Mouse (Mus musculus) erythroblast, embryonic 14.5 days (primary cell): ENCODE results near the gene Herpud2. TPM values are rescaled to one million over a fixed set of nuclear protein-coding genes. Genes with fewer than 3 reads are reported as not detected.
"Not testable (repeated sequence)": the region's sequence is repeated elsewhere in the genome, so short reads cannot be mapped to it uniquely, and the experiment has no call there.

Source experiments
- H3K27me3 ChIP-seq: 2 replicates; pipeline ENCODE4 v1.6.1; 2012; ENCODE audit warnings: inconsistent platforms; ENCODE audit not compliant: control insufficient read depth
- H3K36me3 ChIP-seq: 2 replicates; pipeline ENCODE4 v1.6.1; 2012; ENCODE audit warnings: mild to moderate bottlenecking, inconsistent platforms; ENCODE audit not compliant: control insufficient read depth
- H3K4me1 ChIP-seq: 2 replicates; pipeline ENCODE4 v1.6.1; 2012; ENCODE audit warnings: inconsistent platforms; ENCODE audit not compliant: control insufficient read depth
- H3K4me3 ChIP-seq: replicated peaks from 2 replicates; pipeline ENCODE3; 2012; ENCODE audit warnings: moderate library complexity, mild to moderate bottlenecking, inconsistent platforms
- H3K9me3 ChIP-seq: 2 replicates; pipeline ENCODE4 v1.6.1; 2012; ENCODE audit warnings: low read length, inconsistent platforms, mixed read lengths; ENCODE audit not compliant: control insufficient read depth
- GATA1 ChIP-seq: IDR thresholded peaks from 2 replicates; pipeline ENCODE4 v1.6.1; 2012; ENCODE audit warnings: low read length, inconsistent platforms, mixed read lengths
- TAL1 ChIP-seq: IDR thresholded peaks from 3 replicates; pipeline ENCODE4 v1.6.1; 2012; ENCODE audit warnings: low read length, inconsistent platforms, mixed read lengths
- polyA plus RNA-seq: library from polyadenylated mRNA; stranded (reverse); fragments of >175 nt; gene quantifications from 2 replicates; pipeline ENCODE4 v1.2.3, GENCODE M21; 2012

Gene Herpud2
- polyA plus RNA-seq, 1 experiment, result 1.8 TPM

DNA sequence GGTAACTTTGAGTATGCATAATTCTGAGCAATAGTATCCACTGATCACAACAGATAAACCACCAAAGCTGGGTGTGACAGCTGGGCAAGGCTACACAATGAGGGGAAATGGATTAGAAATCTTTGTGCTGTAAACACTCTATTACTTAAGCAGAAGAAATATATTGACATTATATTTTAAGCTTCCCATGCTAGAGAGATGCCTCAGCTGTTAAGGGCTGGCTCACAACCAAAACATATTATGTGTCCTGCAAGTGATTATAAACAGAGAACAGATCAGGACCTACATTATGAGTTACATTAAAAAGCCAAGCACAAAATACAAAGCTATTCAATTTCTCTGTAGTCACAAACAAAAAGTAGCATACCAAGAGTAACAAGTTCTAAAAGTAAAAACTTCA is 19.4 kb downstream of the Herpud2 start:
- peaks cover 23% of the 10 kb centered on the region for H3K36me3 ChIP-seq
- peaks cover 5% of the 10 kb centered on the region for H3K4me1 ChIP-seq
- no peaks in the 10 kb centered on the region for H3K27me3 ChIP-seq
- H3K4me3 ChIP-seq, result no peak overlapping the region
- no peaks in the 10 kb centered on the region for H3K9me3 ChIP-seq
- TF ChIP-seq GATA1, result no peak
- TF ChIP-seq TAL1, result no peak

DNA sequence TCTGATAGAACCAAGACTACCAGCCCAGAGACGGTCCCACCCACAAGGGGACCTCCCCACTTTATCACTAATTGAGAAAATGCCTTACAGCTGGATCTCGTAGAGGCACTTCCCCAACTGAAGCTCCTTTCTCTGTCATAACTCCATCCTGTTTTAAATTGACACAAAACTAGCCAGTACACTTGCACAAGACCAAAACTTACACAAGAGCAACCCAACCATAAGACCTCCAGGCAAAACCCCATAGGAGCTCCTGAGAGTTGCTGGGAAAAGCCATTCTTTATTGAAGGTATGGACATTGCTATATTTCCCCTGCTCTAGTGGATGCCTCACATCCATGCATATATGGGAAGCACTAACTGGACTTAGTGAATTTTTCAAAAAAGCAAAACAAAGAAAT is 27.6 kb downstream of the Herpud2 start:
- no peaks in the 10 kb centered on the region for H3K9me3 ChIP-seq
- no peaks in the 10 kb centered on the region for H3K27me3 ChIP-seq
- H3K4me1 ChIP-seq, result no peaks in the 10 kb centered on the region; the same call in 1 of the 2 replicates
- H3K4me3 ChIP-seq, result no peak overlapping the region
- peaks cover 41% of the 10 kb centered on the region for H3K36me3 ChIP-seq
- no peak for TF ChIP-seq GATA1
- no peak for TF ChIP-seq TAL1

DNA sequence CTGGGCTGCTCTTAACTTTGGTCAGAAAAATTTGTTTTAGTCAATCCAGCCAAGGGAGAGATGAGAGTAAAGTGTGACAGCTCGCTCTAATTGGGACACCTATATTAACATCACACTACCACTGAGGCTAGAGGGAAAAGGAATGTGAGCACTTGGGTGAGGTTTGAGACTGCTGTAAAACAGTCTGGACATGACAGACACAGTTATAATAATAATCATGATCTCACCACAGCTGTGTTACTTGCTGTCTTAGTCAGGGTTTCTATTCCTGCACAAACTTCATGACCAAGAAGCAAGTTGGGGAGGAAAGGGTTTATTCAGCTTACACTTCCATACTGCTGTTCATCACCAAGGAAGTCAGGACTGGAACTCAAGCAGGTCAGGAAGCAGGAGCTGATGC is 28.0 kb downstream of the Herpud2 start:
- not testable (repeated sequence) for H3K27me3 ChIP-seq
- H3K36me3 ChIP-seq, result peaks cover 42% of the 10 kb centered on the region

DNA sequence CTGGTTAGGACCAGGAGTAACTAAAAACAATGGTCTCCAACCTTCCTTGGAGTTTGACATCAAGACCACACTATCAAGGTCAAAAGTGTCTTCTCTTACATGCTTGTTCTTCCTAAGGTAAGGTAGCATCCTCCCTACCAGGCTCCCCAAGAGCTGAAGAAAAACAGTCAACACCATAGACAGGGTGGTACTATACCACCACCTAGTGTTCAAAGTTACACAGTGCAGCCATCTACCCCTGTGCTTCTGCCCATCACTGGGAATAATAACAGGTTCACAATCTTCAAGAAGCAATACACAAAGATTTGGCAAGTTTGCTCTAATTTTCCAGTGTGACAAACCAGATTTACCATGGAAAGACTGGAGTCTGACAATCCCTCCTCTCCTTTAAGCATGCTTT is 47.0 kb downstream of the Herpud2 start:
- Histone ChIP-seq H3K27me3 (no peaks in the 10 kb centered on the region), H3K4me1 (no peaks in the 10 kb centered on the region), H3K4me3 (no peak overlapping the region), H3K9me3 (no peaks in the 10 kb centered on the region), H3K36me3 (peaks cover 47% of the 10 kb centered on the region)
- TF ChIP-seq GATA1, result no peak
- no peak for TF ChIP-seq TAL1

More for the DNA sequence above, 28.0 kb downstream of the Herpud2 start:
- not testable (repeated sequence) for H3K4me1 ChIP-seq, H3K9me3 ChIP-seq, H3K4me3 ChIP-seq

DNA sequence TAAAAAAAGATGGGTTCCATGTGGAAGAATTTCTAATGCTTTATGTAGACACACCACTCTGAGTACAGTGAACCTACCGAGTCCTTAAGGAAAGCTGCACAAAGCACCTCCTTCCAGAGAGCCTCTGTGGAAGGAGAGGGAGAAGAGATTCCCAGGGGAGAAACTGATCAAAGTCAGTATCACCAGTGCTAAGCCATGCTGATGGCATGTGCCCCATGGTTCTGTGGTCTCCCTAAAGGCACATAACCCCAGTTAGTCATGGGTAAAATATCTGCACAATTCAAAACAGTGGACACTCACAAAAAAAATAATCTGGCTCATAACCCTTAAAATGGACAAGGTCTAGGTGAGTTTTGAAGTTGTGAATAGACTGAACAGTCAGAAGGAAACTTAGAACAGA is 48.7 kb downstream of the Herpud2 start:
- TF ChIP-seq TAL1, result no peak
- TF ChIP-seq GATA1, result no peak
- peaks cover 35% of the 10 kb centered on the region for H3K36me3 ChIP-seq

DNA sequence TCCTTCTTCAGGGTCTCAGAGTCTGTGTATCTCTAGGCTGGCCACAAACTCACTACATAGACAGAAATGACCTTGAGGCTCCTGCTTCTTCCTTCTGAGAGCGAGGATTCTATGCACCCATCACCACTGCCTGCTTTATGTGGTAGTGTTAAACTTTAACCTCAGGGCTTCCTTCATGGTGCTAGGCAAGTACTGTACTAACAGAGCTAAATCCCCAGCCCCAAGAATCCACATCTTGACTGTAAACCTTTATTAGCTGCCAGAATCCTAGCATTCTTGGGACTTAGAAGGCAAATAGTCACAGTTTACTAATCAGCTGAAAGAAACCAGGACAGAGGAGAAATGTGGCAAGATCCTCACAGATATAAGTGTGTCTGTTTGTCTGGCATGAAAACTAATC is 60.8 kb downstream of the Herpud2 start:
- TF ChIP-seq GATA1 (no peak), TAL1 (no peak)
- no peak overlapping the region for H3K4me3 ChIP-seq
- H3K4me1 ChIP-seq, result no peaks in the 10 kb centered on the region
- no peaks in the 10 kb centered on the region for H3K9me3 ChIP-seq
- no peaks in the 10 kb centered on the region for H3K27me3 ChIP-seq
- no peaks in the 10 kb centered on the region for H3K36me3 ChIP-seq

More for the DNA sequence above, 48.7 kb downstream of the Herpud2 start:
- Histone ChIP-seq H3K9me3 (no peaks in the 10 kb centered on the region), H3K4me1 (no peaks in the 10 kb centered on the region), H3K4me3 (no peak overlapping the region), H3K27me3 (no peaks in the 10 kb centered on the region)

DNA sequence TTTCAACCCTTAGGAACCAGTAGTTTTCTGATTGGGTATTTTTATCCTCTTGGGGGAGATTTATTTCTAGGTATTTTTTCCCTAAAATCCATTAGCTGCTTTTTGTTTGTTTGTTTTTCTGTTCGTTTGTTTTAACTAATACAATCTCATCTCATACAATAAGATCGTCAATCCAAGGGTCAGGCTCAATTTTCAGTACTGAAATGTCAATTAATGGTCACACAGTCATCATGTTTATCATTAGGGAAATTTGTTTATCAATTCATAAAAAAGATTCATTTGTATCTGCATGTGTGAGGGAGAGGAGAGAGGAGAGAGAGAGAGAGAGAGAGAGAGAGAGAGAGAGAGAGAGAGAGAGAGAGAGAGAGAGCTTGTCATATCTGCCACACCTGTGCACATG is 62.5 kb downstream of the Herpud2 start, which contains the start of gene Gm10181:
Gene Gm10181 (plus strand): TSS at position 301 of the 400 bp plus-strand sequence.
- Histone ChIP-seq H3K9me3 (no peaks in the 10 kb centered on the region), H3K4me3 (no peak within 1 kb of the TSS), H3K27me3 (no peaks in the 10 kb centered on the region), H3K36me3 (no peaks in the 10 kb centered on the region), H3K4me1 (no peaks in the 10 kb centered on the region)
- TF ChIP-seq GATA1 (no peak), TAL1 (no peak)

DNA sequence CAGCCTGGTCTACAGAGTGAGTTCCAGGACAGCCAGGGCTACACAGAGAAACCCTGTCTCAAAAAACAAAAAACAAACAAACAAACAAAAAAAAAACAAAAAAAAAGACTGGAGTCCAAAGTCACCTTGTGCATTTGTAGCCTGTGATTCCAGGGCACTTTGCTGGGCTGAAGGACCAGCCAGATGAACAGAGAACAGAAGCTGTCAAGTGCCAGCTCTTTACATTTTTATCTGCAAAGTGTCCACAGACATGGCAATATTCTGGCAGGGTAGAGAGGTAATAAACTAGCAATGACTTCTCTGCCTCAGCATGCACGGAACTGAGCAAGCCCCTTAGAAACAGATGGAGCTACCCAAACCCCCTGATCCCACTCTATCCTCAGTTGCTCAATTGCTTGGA is 75.1 kb downstream of the Herpud2 start:
- no peaks in the 10 kb centered on the region for H3K4me1 ChIP-seq
- TF ChIP-seq GATA1 (no peak), TAL1 (no peak)
- no peaks in the 10 kb centered on the region for H3K9me3 ChIP-seq
- H3K36me3 ChIP-seq, result no peaks in the 10 kb centered on the region
- no peaks in the 10 kb centered on the region for H3K27me3 ChIP-seq
- H3K4me3 ChIP-seq, result no peak overlapping the region

DNA sequence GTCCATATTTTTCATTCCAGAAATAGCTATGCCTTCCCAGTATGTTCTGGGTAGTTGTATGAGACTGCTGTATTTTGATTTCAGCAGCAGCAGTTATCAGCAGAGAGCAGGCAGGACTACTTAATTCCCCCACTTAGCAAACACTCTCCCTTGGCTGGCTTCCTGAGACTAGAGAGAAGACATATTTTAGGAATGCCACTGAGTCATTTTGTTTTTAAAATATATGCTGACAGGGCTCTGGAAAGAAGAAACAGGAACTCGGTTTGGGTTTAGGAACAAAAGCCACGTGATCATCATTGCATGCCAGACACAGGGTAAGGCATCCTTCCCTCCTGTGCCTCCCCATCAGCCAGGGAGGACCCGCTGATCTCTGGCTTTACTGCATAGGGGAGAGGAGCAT is 75.6 kb downstream of the Herpud2 start:
- no peak overlapping the region for H3K4me3 ChIP-seq
- no peaks in the 10 kb centered on the region for H3K9me3 ChIP-seq
- TF ChIP-seq TAL1, result no peak
- TF ChIP-seq GATA1, result no peak
- no peaks in the 10 kb centered on the region for H3K4me1 ChIP-seq
- H3K27me3 ChIP-seq, result no peaks in the 10 kb centered on the region
- H3K36me3 ChIP-seq, result no peaks in the 10 kb centered on the region

DNA sequence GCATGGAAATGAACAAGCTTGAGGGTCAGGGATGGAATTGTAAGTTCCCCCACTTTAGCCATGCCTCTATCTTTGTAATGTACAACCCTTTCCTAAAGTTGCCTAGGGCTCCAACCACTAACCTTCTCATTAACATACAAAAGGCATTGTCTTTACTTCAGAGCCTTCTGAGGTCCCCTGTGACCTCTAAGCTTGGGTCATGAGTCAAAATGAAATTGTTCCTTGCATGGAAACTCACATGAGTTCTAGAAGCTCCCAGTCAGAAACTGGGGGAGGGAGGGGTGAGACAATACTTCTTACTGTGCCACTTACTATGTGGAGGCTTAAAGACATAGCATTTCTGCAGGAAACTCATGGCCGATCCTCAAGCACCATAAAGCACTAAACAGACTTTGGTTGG is 79.0 kb downstream of the Herpud2 start:
- H3K27me3 ChIP-seq, result no peaks in the 10 kb centered on the region
- no peaks in the 10 kb centered on the region for H3K4me1 ChIP-seq
- no peak overlapping the region for H3K4me3 ChIP-seq
- TF ChIP-seq GATA1 (no peak), TAL1 (no peak)
- H3K9me3 ChIP-seq, result no peaks in the 10 kb centered on the region
- H3K36me3 ChIP-seq, result no peaks in the 10 kb centered on the region

DNA sequence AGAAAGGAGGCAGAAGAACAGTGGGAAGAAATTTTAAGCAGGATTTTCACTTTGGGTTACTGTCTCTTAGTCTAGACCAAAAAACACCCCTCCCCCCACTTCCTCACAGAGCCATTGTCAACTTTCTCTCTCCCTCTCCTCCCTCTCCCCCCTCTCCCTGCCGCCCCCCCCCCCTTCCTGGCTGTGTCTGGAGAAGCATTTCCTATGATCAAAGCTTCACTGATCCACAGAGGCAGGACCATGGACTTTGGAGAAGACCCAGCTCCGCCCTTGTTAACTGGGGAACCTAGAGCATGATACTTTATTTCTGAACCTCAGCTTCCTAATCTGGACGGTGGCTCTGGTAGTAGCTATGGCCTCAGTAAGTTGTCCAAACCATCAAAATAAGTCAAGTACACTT is 92.9 kb downstream of the Herpud2 start:
- Histone ChIP-seq H3K9me3 (no peaks in the 10 kb centered on the region), H3K36me3 (no peaks in the 10 kb centered on the region), H3K4me3 (no peak overlapping the region), H3K4me1 (no peaks in the 10 kb centered on the region), H3K27me3 (no peaks in the 10 kb centered on the region)
- TF ChIP-seq GATA1, result no peak
- no peak for TF ChIP-seq TAL1

Other genes starting within 250 kb of the Herpud2 start
- not detected in 2 replicates for gene Gm10181, start 62.4 kb downstream of the Herpud2 start, polyA plus RNA-seq
- gene Sept7, start 100.6 kb upstream of the Herpud2 start, polyA plus RNA-seq, result 0.74 and 1.5 TPM in 2 replicates